8 mouse cellular contexts compared by ENCODE assay signal in genomic region chr5:142937956-142938727, GRCm38 (mm10). TPM values are rescaled to one million over a fixed set of nuclear protein-coding genes. Genes with fewer than 3 reads are reported as not detected.
DNase-seq lines count a peak whose midpoint lies in the region; TF ChIP-seq lines count a peak whose summit lies in the region.

No protein-coding gene starts in this region.

- 33% methylated on average over 19 of the region's 19 CpGs for WGBS in embryonic facial prominence, embryonic 10.5 days
- 41% methylated on average over 19 of the region's 19 CpGs for WGBS in small intestine, adult 2 months

- H3K9me3 ChIP-seq in embryonic facial prominence, embryonic 10.5 days: peaks cover 2% of the 10 kb centered on the region; the same call in 1 of the 2 replicates

- H3K4me3 ChIP-seq in embryonic facial prominence, embryonic 10.5 days: peak overlapping the region; percentile 28; the same call in 1 of the 2 replicates
- no peak overlapping the region; the same call in 1 of the 2 replicates for H3K4me3 ChIP-seq in small intestine, adult 2 months (ENCODE audit: low read depth, low read length)

- TF ChIP-seq CTCF in small intestine, adult 2 months (IDR thresholded peaks at IDR 0.05; ENCODE audit: extremely low read depth, insufficient read length, insufficient replicate concordance, low read depth, low read length): no peak

- no peak for TF ChIP-seq POLR2A in small intestine, adult 2 months (IDR thresholded peaks at IDR 0.05; ENCODE audit: low read depth, low read length)

- peaks cover 17% of the 10 kb centered on the region for H3K4me1 ChIP-seq in embryonic facial prominence, embryonic 10.5 days
- H3K4me1 ChIP-seq in small intestine, adult 2 months (ENCODE audit: control insufficient read depth, insufficient read depth, insufficient read length, low read length): peaks cover 5% of the 10 kb centered on the region; the same call in 1 of the 2 replicates

- H3K27me3 ChIP-seq in embryonic facial prominence, embryonic 10.5 days (replicated peaks; ENCODE audit: low read depth, poor library complexity, severe bottlenecking): no peaks in the 10 kb centered on the region
- H3K27me3 ChIP-seq in small intestine, adult 2 months (ENCODE audit: control insufficient read depth, insufficient read depth, low read length): no peaks in the 10 kb centered on the region

- H3K27ac ChIP-seq in embryonic facial prominence, embryonic 10.5 days (replicated peaks): peak overlapping the region; percentile 71; the same call in 1 of the 2 replicates
- peak overlapping the region; percentile 23; the same call in 1 of the 2 replicates for H3K27ac ChIP-seq in small intestine, adult 2 months (ENCODE audit: insufficient read depth, low read depth, low read length)

- H3K36me3 ChIP-seq in embryonic facial prominence, embryonic 10.5 days (replicated peaks): no peaks in the 10 kb centered on the region
- H3K36me3 ChIP-seq in small intestine, adult 2 months (ENCODE audit: control insufficient read depth, insufficient read depth, low read length): no peaks in the 10 kb centered on the region

- peak; percentile 32 to 39 for DNase-seq in heart, adult 9 months (ENCODE audit: low spot score in 2 of 2)
- no peak for DNase-seq in heart, adult 8-10 months (ENCODE audit: low spot score)
- DNase-seq in CD4-positive, CD25-positive, alpha-beta regulatory T cell, adult 2 months (ENCODE audit: low read depth, low spot score): peak; percentile 74
- peak; percentile 70 for DNase-seq in embryonic facial prominence, embryonic 10.5 days (ENCODE audit: low spot score)
- peak; percentile 56 to 57 for DNase-seq in kidney, postnatal 25 days
- DNase-seq in layer of hippocampus, adult 11-12 months (ENCODE audit: low spot score): no peak
- no peak for DNase-seq in MN1 (ENCODE audit: low spot score)

RNA-seq across cellular contexts. Expression of gene Fscn1, which starts 22.0 kb away (rescaled TPM):
- total RNA-seq in heart, adult 8-10 months (2022): 10 to 100 TPM in 3 of 4 experiments, 1 to 10 TPM in 1; 9.9 to 28.6 (median 23.6) TPM
- polyA plus RNA-seq in embryonic facial prominence, embryonic 10.5 days (2016; fragmentation: Nextera tagmentation; extraction: Ambion mirVana): 759 and 790 TPM in 2 replicates
- polyA plus RNA-seq in small intestine, adult 2 months (2012; rRNA removed): 12.3 and 15.0 TPM in 2 replicates

RNA-seq across cellular contexts. Expression of gene Actb, which starts 31.6 kb away (rescaled TPM):
- total RNA-seq in heart, adult 8-10 months (2022): 100 to 1,000 TPM; 461 to 845 (median 654) TPM
- polyA plus RNA-seq in embryonic facial prominence, embryonic 10.5 days (2016; fragmentation: Nextera tagmentation; extraction: Ambion mirVana): 15,960 and 16,856 TPM in 2 replicates
- 4,701 and 11,894 TPM in 2 replicates for polyA plus RNA-seq in small intestine, adult 2 months (2012; rRNA removed)

RNA-seq across cellular contexts. Expression of gene Fbxl18, which starts 42.9 kb away (rescaled TPM):
- total RNA-seq in heart, adult 8-10 months (2022): 1 to 10 TPM; 3.7 to 5.2 (median 4.7) TPM
- 25.6 and 25.9 TPM in 2 replicates for polyA plus RNA-seq in embryonic facial prominence, embryonic 10.5 days (2016; fragmentation: Nextera tagmentation; extraction: Ambion mirVana)
- polyA plus RNA-seq in small intestine, adult 2 months (2012; rRNA removed): 17.0 and 28.4 TPM in 2 replicates

Comparison
In these comparisons a context has a peak if more than half of its experiments do, and no peak if none do; other contexts are left out.
1. DNase-seq: peak in heart, adult 9 months (2 of 2), CD4-positive, CD25-positive, alpha-beta regulatory T cell, adult 2 months (single experiment), embryonic facial prominence, embryonic 10.5 days (single experiment) and kidney, postnatal 25 days (2 of 2); none in heart, adult 8-10 months (single experiment), layer of hippocampus, adult 11-12 months (single experiment) and MN1 (single experiment).
2. RNA of gene Fscn1, which starts 22.0 kb away (polyA plus RNA-seq): 759 to 790 TPM in embryonic facial prominence, embryonic 10.5 days; 12.3 to 15.0 TPM in small intestine, adult 2 months; every median in the first group is over 10 times any median in the second.